Mouse (Mus musculus): ENCODE data around the gene AW146154. TPM values are rescaled to one million over a fixed set of nuclear protein-coding genes. Genes with fewer than 3 reads are reported as not detected.
"Not testable (repeated sequence)": the region's sequence is repeated elsewhere in the genome, so short reads cannot be mapped to it uniquely, and the experiment has no call there.

The AW146154 gene
- polyA plus RNA-seq, 1 experiment: 3.1 TPM

DNA sequence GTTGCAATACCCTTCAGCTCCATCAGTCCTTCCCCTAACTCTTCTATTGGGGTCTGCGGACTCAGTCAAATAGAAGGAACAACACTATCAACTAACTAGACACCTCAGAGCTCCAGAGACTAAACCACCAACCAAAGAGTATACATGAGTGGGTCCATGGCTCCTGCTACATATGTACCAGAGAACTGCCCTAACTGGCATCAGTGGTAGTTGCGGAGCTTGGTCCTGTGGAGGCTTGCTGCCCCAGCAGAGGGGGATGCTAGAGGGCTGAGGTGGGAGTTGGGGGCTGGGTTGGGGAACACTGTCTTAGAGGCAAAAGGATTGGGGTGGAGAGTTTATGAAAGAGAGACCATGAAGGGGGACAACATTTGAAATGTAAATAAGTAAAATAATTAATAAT, 1.8 kb downstream of the AW146154 start:
- H3K27me3 ChIP-seq (ENCODE audit: control insufficient read depth, insufficient read depth, low read length): no peaks in the 10 kb centered on the region
- H3K27ac ChIP-seq (ENCODE audit: insufficient read depth, low read length): no peak overlapping the region
- WGBS: 97% methylated on average over 2 of the region's 2 CpGs
- no peak for TF ChIP-seq CTCF (IDR thresholded peaks at IDR 0.05; ENCODE audit: extremely low read depth, insufficient read depth, insufficient read length, insufficient replicate concordance)
- no peak for TF ChIP-seq POLR2A (IDR thresholded peaks at IDR 0.05; ENCODE audit: low read depth, low read length)
- no peaks in the 10 kb centered on the region for H3K4me1 ChIP-seq (ENCODE audit: control insufficient read depth, insufficient read depth, insufficient read length)
- H3K4me3 ChIP-seq (ENCODE audit: extremely low read depth, insufficient read depth, insufficient read length): no peak overlapping the region
- DNase-seq (ENCODE audit: low read depth in 1 of 2, low spot score in 2 of 2): peak in 1 of 2 experiments; percentile 21
- no peaks in the 10 kb centered on the region for H3K36me3 ChIP-seq (ENCODE audit: control insufficient read depth, insufficient read depth, low read length)

DNA sequence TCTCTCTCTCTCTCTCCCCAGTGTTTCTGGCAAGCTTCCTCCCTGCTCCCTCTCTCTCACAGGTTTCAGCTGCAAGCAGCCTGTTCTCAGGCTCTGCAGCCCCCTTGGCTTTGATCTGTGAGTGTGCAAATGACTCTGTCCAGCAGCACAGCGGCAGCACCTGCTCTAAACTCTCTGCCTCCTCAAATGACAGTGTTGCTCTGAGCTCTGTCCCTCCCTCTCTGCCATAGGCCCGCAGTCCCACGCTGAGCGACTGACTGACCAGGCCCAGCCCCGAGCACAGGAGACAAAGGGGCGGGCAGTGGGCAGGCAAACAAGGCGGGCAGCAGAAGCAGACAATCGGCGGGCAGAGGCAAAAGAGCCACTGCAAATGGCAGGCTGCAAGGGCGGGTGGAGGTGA, 47.8 kb downstream of the AW146154 start:
- WGBS: 29% methylated on average over 10 of the region's 10 CpGs
- TF ChIP-seq CTCF (IDR thresholded peaks at IDR 0.05; ENCODE audit: extremely low read depth, insufficient read depth, insufficient read length, insufficient replicate concordance): no peak
- no peak for TF ChIP-seq POLR2A (IDR thresholded peaks at IDR 0.05; ENCODE audit: low read depth, low read length)

GRCm38 (mm10) chr7:41448596-41448995, 51.1 kb downstream of the AW146154 start, which contains the start of gene Vmn2r57:
Vmn2r57 (minus strand) TSS chr7:41448696.
- H3K27ac ChIP-seq (ENCODE audit: insufficient read depth, low read length); H3K4me1 ChIP-seq (ENCODE audit: control insufficient read depth, insufficient read depth, insufficient read length); H3K36me3 ChIP-seq (ENCODE audit: control insufficient read depth, insufficient read depth, low read length); H3K4me3 ChIP-seq (ENCODE audit: extremely low read depth, insufficient read depth, insufficient read length); H3K27me3 ChIP-seq (ENCODE audit: control insufficient read depth, insufficient read depth, low read length); DNase-seq (ENCODE audit: low read depth in 1 of 2, low spot score in 2 of 2): not testable (repeated sequence)
- 76% methylated on average over 1 of the region's 1 CpGs for WGBS

More for the DNA sequence above, 47.8 kb downstream of the AW146154 start:
- Histone ChIP-seq H3K36me3 (ENCODE audit: control insufficient read depth, insufficient read depth, low read length) (no peaks in the 10 kb centered on the region), H3K4me1 (ENCODE audit: control insufficient read depth, insufficient read depth, insufficient read length) (no peaks in the 10 kb centered on the region), H3K27me3 (ENCODE audit: control insufficient read depth, insufficient read depth, low read length) (no peaks in the 10 kb centered on the region), H3K4me3 (ENCODE audit: extremely low read depth, insufficient read depth, insufficient read length) (no peak overlapping the region), H3K27ac (ENCODE audit: insufficient read depth, low read length) (no peak overlapping the region)
- DNase-seq (ENCODE audit: low read depth in 1 of 2, low spot score in 2 of 2): no peak

Other genes starting within 250 kb of the AW146154 start
- 2.6 and 3.8 TPM in 2 replicates for gene AI987944, start 106.5 kb downstream of the AW146154 start, polyA plus RNA-seq (2012; rRNA removed)
- gene Vmn2r57, start 51.2 kb downstream of the AW146154 start, polyA plus RNA-seq (2012; rRNA removed): 0.02 TPM in 2 replicates
- 0.02 TPM in 1 of 2 replicates, not detected in the other for gene Gm20449, start 473 bp downstream of the AW146154 start, polyA plus RNA-seq (2012; rRNA removed)
- not detected in 2 replicates for gene Gm6871, start 73.8 kb upstream of the AW146154 start, polyA plus RNA-seq (2012; rRNA removed)
- 2.6 and 3.0 TPM in 2 replicates for gene 2610021A01Rik, start 99.3 kb upstream of the AW146154 start, polyA plus RNA-seq (2012; rRNA removed)
- gene Zfp788, start 133.3 kb upstream of the AW146154 start, polyA plus RNA-seq (2012; rRNA removed): 0.33 and 0.81 TPM in 2 replicates

All from spleen, adult 2 months (tissue).